Mouse (Mus musculus) thymus, adult 2 months (tissue): Measurements from ENCODE around the gene Nt5c2. TPM values are rescaled to one million over a fixed set of nuclear protein-coding genes. Genes with fewer than 3 reads are reported as not detected.

Experiments used
- DNase-seq: peaks from one replicate; pipeline ENCODE4 v3.0.0; 2021
- H3K27ac ChIP-seq: fragments of 200-500 bp; 2 replicates; pipeline ENCODE4 v1.5.1; 2012; ENCODE audit warnings: low read length, control low read depth; ENCODE audit not compliant: control insufficient read depth, insufficient read depth
- H3K27me3 ChIP-seq: fragments of 200-500 bp; 2 replicates; pipeline ENCODE4 v1.6.1; 2012; ENCODE audit warnings: mild to moderate bottlenecking, low read length, moderate library complexity, mixed read lengths; ENCODE audit not compliant: control insufficient read depth, insufficient read depth
- H3K36me3 ChIP-seq: fragments of 200-500 bp; 2 replicates; pipeline ENCODE4 v1.6.1; 2012; ENCODE audit warnings: mild to moderate bottlenecking, low read length, moderate library complexity; ENCODE audit not compliant: control insufficient read depth, insufficient read depth
- H3K4me1 ChIP-seq: fragments of 200-500 bp; replicated peaks from 2 replicates; pipeline ENCODE4 v1.6.1; 2012; ENCODE audit warnings: low read length; ENCODE audit not compliant: control insufficient read depth, insufficient read depth
- H3K4me3 ChIP-seq: fragments of 200-500 bp; 2 replicates; pipeline ENCODE4 v1.5.1; 2012; ENCODE audit warnings: mild to moderate bottlenecking, low read length, control low read depth, moderate library complexity; ENCODE audit not compliant: control insufficient read depth, insufficient read depth
- CTCF ChIP-seq: fragments of 200-500 bp; IDR thresholded peaks from 2 replicates; pipeline ENCODE4 v1.5.1; 2012; ENCODE audit warnings: mild to moderate bottlenecking, control low read depth, low read length, moderate library complexity, borderline replicate concordance; ENCODE audit not compliant: control insufficient read depth, poor library complexity, insufficient read depth; ENCODE audit errors: extremely low read depth
- POLR2A ChIP-seq: fragments of 200-500 bp; IDR thresholded peaks from 2 replicates; pipeline ENCODE4 v1.6.1; 2012; ENCODE audit warnings: mild to moderate bottlenecking, low read length, control low read depth, moderate library complexity; ENCODE audit not compliant: control insufficient read depth, poor library complexity, insufficient read depth; ENCODE audit errors: extremely low read depth
- WGBS: fragments of 180-500 bp; shearing (Covaris S2); methylation state at CpG from one replicate; pipeline ENCODE4 v1.1.7; 2018; 5-methylcytosine and 5-hydroxymethylcytosine counted together
- polyA plus RNA-seq: library from polyadenylated mRNA; depleted of rRNA; stranded (reverse); fragments of >200 nt; gene quantifications from 2 replicates; pipeline ENCODE4 v1.2.3, GENCODE M21; 2012

Gene Nt5c2
- polyA plus RNA-seq, 1 experiment = 32.8 TPM

DNA sequence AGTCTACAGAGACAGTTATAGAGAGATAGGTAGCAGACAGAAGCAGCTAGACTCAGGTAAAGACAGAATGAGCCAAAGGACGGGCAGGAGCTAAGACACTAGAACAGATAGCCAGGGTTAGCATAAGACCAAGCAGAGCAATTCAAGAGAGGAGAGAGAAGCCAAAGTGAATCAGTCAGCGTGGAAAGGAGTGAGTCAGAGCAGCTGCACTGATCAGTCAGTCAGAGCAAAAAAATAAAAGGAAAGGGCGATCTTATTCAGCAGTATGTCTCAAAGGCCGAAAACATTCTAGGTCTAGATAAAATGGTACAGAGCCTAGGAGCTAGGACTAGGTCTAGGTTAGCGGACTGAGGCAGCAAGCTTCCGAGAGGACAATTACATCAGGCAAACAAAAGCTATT is 70.6 kb downstream of the Nt5c2 start:
- Histone ChIP-seq H3K4me1 (no peaks in the 10 kb centered on the region), H3K36me3 (peaks cover 21% of the 10 kb centered on the region), H3K27me3 (no peaks in the 10 kb centered on the region), H3K27ac (no peak overlapping the region), H3K4me3 (no peak overlapping the region)
- DNase-seq = no peak
- 95% methylated on average over 6 of the region's 6 CpGs for WGBS
- TF ChIP-seq CTCF (no peak), POLR2A (no peak)

- no peak overlapping the region for H3K4me3 ChIP-seq
- TF ChIP-seq POLR2A = no peak
- TF ChIP-seq CTCF = no peak
- peaks cover 2% of the 10 kb centered on the region; the same call in 1 of the 2 replicates for H3K36me3 ChIP-seq
- H3K4me1 ChIP-seq = no peaks in the 10 kb centered on the region
- no peak for DNase-seq
- WGBS = 78% methylated on average over 6 of the region's 6 CpGs
- H3K27me3 ChIP-seq = no peaks in the 10 kb centered on the region
- H3K27ac ChIP-seq = no peak overlapping the region
These were observed 77.8 kb downstream of the Nt5c2 start for GRCm38 (mm10) chr19:46937173-46937572.

GRCm38 (mm10) chr19:46934025-46934424 is 80.9 kb downstream of the Nt5c2 start:
- no peak for DNase-seq
- Histone ChIP-seq H3K27me3 (no peaks in the 10 kb centered on the region), H3K36me3 (no peaks in the 10 kb centered on the region), H3K27ac (no peak overlapping the region), H3K4me3 (no peak overlapping the region), H3K4me1 (peaks cover 2% of the 10 kb centered on the region; the same call in 1 of the 2 replicates)
- no peak for TF ChIP-seq POLR2A
- no peak for TF ChIP-seq CTCF
- WGBS = 46% methylated on average over 4 of the region's 4 CpGs

DNA sequence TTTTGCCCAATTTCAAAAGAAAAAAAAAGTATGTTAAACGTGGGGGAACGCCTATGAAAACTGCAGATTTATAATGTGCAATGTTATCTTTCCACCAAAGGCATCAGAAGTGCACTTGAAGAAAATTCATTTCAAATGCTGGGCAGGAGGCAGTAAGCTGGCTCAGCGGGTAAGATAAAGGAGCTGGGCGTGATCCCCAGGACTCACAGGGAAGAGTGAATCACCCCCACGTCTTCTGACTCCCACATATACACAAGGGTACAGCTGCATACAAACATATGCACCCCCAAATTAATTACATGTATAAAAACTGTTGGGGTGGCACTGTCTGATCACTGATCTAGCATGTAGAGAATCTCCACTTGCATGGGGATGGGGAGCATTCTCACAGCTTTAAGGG is 82.3 kb downstream of the Nt5c2 start:
- 89% methylated on average over 5 of the region's 5 CpGs for WGBS
- Histone ChIP-seq H3K4me1 (peaks cover 3% of the 10 kb centered on the region; the same call in 1 of the 2 replicates), H3K27ac (no peak overlapping the region), H3K4me3 (no peak overlapping the region), H3K27me3 (no peaks in the 10 kb centered on the region), H3K36me3 (no peaks in the 10 kb centered on the region)
- DNase-seq = no peak
- TF ChIP-seq POLR2A (no peak), CTCF (no peak)

- TF ChIP-seq CTCF = no peak
- no peak for TF ChIP-seq POLR2A
- H3K36me3 ChIP-seq = no peaks in the 10 kb centered on the region
- DNase-seq = no peak
- 94% methylated on average over 5 of the region's 5 CpGs for WGBS
- H3K27me3 ChIP-seq = no peaks in the 10 kb centered on the region
- no peak overlapping the region for H3K4me3 ChIP-seq
- peak overlapping the region; percentile 18; the same call in 1 of the 2 replicates for H3K27ac ChIP-seq
- peaks cover 14% of the 10 kb centered on the region for H3K4me1 ChIP-seq
These were observed 84.9 kb downstream of the Nt5c2 start for GRCm38 (mm10) chr19:46930026-46930425.

- peak; percentile 35 for DNase-seq
- TF ChIP-seq CTCF = no peak
- no peak for TF ChIP-seq POLR2A
- H3K27me3 ChIP-seq = no peaks in the 10 kb centered on the region
- H3K4me3 ChIP-seq = no peak overlapping the region
- H3K4me1 ChIP-seq = peaks cover 14% of the 10 kb centered on the region
- H3K27ac ChIP-seq = peak overlapping the region; percentile 60
- no peaks in the 10 kb centered on the region for H3K36me3 ChIP-seq
- WGBS = 23% methylated on average over 6 of the region's 6 CpGs
These were observed 85.8 kb downstream of the Nt5c2 start for GRCm38 (mm10) chr19:46929044-46929587.

DNA sequence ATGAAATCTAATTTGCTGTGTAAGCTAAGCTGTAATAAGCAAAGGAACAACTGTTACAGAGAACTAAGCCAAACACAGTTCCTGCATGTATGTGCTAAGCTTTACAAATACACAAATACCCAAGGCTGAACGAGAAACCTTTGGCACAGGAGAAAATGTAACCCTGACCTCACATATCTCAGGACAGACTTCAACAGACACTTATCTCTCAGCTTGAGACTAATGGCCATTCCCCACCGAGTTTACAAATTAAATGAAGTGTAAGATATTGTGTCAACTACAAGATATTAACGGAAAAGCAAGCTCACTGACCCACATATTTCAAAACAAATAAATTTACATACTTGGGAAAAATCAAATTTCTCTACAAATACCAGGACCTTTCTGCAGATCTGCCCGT is 86.8 kb downstream of the Nt5c2 start:
- Histone ChIP-seq H3K36me3 (no peaks in the 10 kb centered on the region), H3K27ac (no peak overlapping the region; the same call in 1 of the 2 replicates), H3K4me3 (no peak overlapping the region), H3K4me1 (peaks cover 14% of the 10 kb centered on the region), H3K27me3 (no peaks in the 10 kb centered on the region)
- DNase-seq = no peak
- 81% methylated on average over 4 of the region's 4 CpGs for WGBS
- TF ChIP-seq POLR2A (no peak), CTCF (no peak)
